Mouse (Mus musculus) thymus, adult 2 months (tissue): ENCODE results near the gene Gm20388.

Experiments used
- CTCF ChIP-seq: fragments of 200-500 bp; IDR thresholded peaks from 2 replicates; pipeline ENCODE4 v1.5.1; 2012; ENCODE audit warnings: mild to moderate bottlenecking, control low read depth, low read length, moderate library complexity, borderline replicate concordance; ENCODE audit not compliant: control insufficient read depth, poor library complexity, insufficient read depth; ENCODE audit errors: extremely low read depth
- POLR2A ChIP-seq: fragments of 200-500 bp; IDR thresholded peaks from 2 replicates; pipeline ENCODE4 v1.6.1; 2012; ENCODE audit warnings: mild to moderate bottlenecking, low read length, control low read depth, moderate library complexity; ENCODE audit not compliant: control insufficient read depth, poor library complexity, insufficient read depth; ENCODE audit errors: extremely low read depth

DNA sequence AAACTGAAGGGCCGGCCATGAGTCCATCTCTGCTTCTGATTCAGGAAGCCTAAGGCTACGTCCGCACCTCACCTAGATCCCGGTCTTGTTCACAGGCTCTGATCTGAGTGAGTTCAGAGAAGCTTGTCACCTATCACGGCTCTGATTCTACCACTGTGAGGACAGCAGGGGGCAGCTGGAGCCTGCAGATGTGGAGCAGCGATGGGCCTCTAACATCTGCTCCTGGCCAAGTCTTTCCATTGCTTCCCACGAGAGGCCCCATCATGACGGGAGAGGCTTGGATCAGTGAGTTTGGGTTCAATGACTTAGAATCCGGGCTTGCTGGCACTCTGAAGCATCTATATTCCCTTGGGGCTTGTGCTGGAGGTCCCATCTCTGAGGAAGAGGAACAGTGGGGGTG, 1963.4 kb downstream of the Gm20388 start:
- TF ChIP-seq CTCF, result peak; percentile 33; the same call in 1 of the 2 replicates
- TF ChIP-seq POLR2A, result no peak
